Mouse (Mus musculus) thymus, adult 2 months (tissue): ENCODE results near the gene Spryd7.

Experiments used
- CTCF ChIP-seq: fragments of 200-500 bp; IDR thresholded peaks from 2 replicates; pipeline ENCODE4 v1.5.1; 2012; ENCODE audit warnings: mild to moderate bottlenecking, control low read depth, low read length, moderate library complexity, borderline replicate concordance; ENCODE audit not compliant: control insufficient read depth, poor library complexity, insufficient read depth; ENCODE audit errors: extremely low read depth
- POLR2A ChIP-seq: fragments of 200-500 bp; IDR thresholded peaks from 2 replicates; pipeline ENCODE4 v1.6.1; 2012; ENCODE audit warnings: mild to moderate bottlenecking, low read length, control low read depth, moderate library complexity; ENCODE audit not compliant: control insufficient read depth, poor library complexity, insufficient read depth; ENCODE audit errors: extremely low read depth

DNA sequence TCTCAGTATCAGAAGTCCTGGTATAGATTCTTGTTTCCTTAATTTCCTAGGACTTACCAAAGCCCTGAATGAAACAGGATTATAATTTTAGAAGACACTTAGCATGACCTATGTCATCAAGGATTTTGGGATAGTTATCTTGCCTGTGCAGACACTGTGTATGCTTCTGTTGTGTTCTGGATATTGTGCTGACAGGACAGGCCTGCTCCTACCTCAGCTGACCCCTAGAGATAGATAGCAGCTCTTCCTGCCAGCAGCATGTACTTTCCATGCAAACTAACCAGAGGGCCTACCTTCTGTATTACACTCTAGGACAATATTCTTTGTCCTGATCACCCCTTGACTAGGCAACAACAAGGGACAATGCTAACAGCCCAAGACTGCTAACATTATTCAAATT lies 25.7 kb downstream of the Spryd7 start:
- TF ChIP-seq CTCF (no peak), POLR2A (no peak)
